Mouse (Mus musculus): ENCODE measurements at regions not wholly inside any gene's neighbourhood (a gene's known extent, or its start where the extent isn't known, plus 50 kb on each side); places are given as distances from the start of the nearest gene placed in this dataset.

- no peaks in the 10 kb centered on the region for H3K4me1 ChIP-seq (replicated peaks; ENCODE audit: control insufficient read depth, insufficient read depth, low read length)
- H3K4me2 ChIP-seq (replicated peaks; ENCODE audit: low read depth), result no peak overlapping the region
- 80% methylated on average over 2 of the region's 2 CpGs for WGBS
- no peaks in the 10 kb centered on the region for H3K27me3 ChIP-seq (replicated peaks; ENCODE audit: control insufficient read depth, insufficient read depth, low read length)
- H3K27ac ChIP-seq (ENCODE audit: low read depth, low read length), result no peak overlapping the region
- no peaks in the 10 kb centered on the region for H3K9me3 ChIP-seq (ENCODE audit: control insufficient read depth)
- ATAC-seq, result no peak
- no peak overlapping the region for H3K9ac ChIP-seq (ENCODE audit: low read depth, low read length)
- H3K4me3 ChIP-seq (ENCODE audit: low read depth, low read length), result no peak overlapping the region
- H3K36me3 ChIP-seq (ENCODE audit: control insufficient read depth, insufficient read depth), result no peaks in the 10 kb centered on the region
- no peak for TF ChIP-seq CTCF (IDR thresholded peaks at IDR 0.05; ENCODE audit: low read depth)
These were observed 96.1 kb upstream of the Snap25 start for GRCm38 (mm10) chr2:136617138-136617537.

GRCm38 (mm10) chr2:136618114-136618513, 95.1 kb upstream of the Snap25 start:
- H3K36me3 ChIP-seq (ENCODE audit: control insufficient read depth, insufficient read depth), result no peaks in the 10 kb centered on the region
- H3K4me2 ChIP-seq (replicated peaks; ENCODE audit: low read depth), result no peak overlapping the region
- ATAC-seq, result peak; percentile 54
- no peaks in the 10 kb centered on the region for H3K27me3 ChIP-seq (replicated peaks; ENCODE audit: control insufficient read depth, insufficient read depth, low read length)
- no peak for TF ChIP-seq CTCF (IDR thresholded peaks at IDR 0.05; ENCODE audit: low read depth)
- H3K4me1 ChIP-seq (replicated peaks; ENCODE audit: control insufficient read depth, insufficient read depth, low read length), result no peaks in the 10 kb centered on the region
- WGBS, result 27% methylated on average over 2 of the region's 2 CpGs
- no peak overlapping the region for H3K9ac ChIP-seq (ENCODE audit: low read depth, low read length)
- no peaks in the 10 kb centered on the region for H3K9me3 ChIP-seq (ENCODE audit: control insufficient read depth)
- H3K27ac ChIP-seq (ENCODE audit: low read depth, low read length), result no peak overlapping the region
- H3K4me3 ChIP-seq (ENCODE audit: low read depth, low read length), result no peak overlapping the region

GRCm38 (mm10) chr2:136620309-136620708, 92.9 kb upstream of the Snap25 start:
- Histone ChIP-seq H3K36me3 (ENCODE audit: control insufficient read depth, insufficient read depth) (no peaks in the 10 kb centered on the region), H3K4me2 (replicated peaks; ENCODE audit: low read depth) (no peak overlapping the region), H3K4me3 (ENCODE audit: low read depth, low read length) (no peak overlapping the region), H3K9ac (ENCODE audit: low read depth, low read length) (no peak overlapping the region), H3K4me1 (replicated peaks; ENCODE audit: control insufficient read depth, insufficient read depth, low read length) (no peaks in the 10 kb centered on the region), H3K27me3 (replicated peaks; ENCODE audit: control insufficient read depth, insufficient read depth, low read length) (no peaks in the 10 kb centered on the region), H3K27ac (ENCODE audit: low read depth, low read length) (no peak overlapping the region), H3K9me3 (ENCODE audit: control insufficient read depth) (no peaks in the 10 kb centered on the region)
- no peak for ATAC-seq
- WGBS, result 51% methylated on average over 4 of the region's 4 CpGs
- no peak for TF ChIP-seq CTCF (IDR thresholded peaks at IDR 0.05; ENCODE audit: low read depth)

- H3K36me3 ChIP-seq (ENCODE audit: control insufficient read depth, insufficient read depth), result no peaks in the 10 kb centered on the region
- WGBS, result 90% methylated on average over 4 of the region's 4 CpGs
- no peak for TF ChIP-seq CTCF (IDR thresholded peaks at IDR 0.05; ENCODE audit: low read depth)
- no peak for ATAC-seq
- no peaks in the 10 kb centered on the region for H3K4me1 ChIP-seq (replicated peaks; ENCODE audit: control insufficient read depth, insufficient read depth, low read length)
- no peaks in the 10 kb centered on the region for H3K27me3 ChIP-seq (replicated peaks; ENCODE audit: control insufficient read depth, insufficient read depth, low read length)
- H3K9me3 ChIP-seq (ENCODE audit: control insufficient read depth), result no peaks in the 10 kb centered on the region
- no peak overlapping the region for H3K27ac ChIP-seq (ENCODE audit: low read depth, low read length)
- H3K9ac ChIP-seq (ENCODE audit: low read depth, low read length), result no peak overlapping the region
- no peak overlapping the region for H3K4me2 ChIP-seq (replicated peaks; ENCODE audit: low read depth)
- H3K4me3 ChIP-seq (ENCODE audit: low read depth, low read length), result no peak overlapping the region
These were observed 92.3 kb upstream of the Snap25 start for GRCm38 (mm10) chr2:136620969-136621368.

- WGBS, result 56% methylated on average over 5 of the region's 5 CpGs
These were observed 89.3 kb upstream of the Snap25 start for GRCm38 (mm10) chr2:136623808-136624489.

GRCm38 (mm10) chr2:136624490-136624850, 88.8 kb upstream of the Snap25 start:
- ATAC-seq, result no peak
- Histone ChIP-seq H3K4me3 (ENCODE audit: low read depth, low read length) (no peak overlapping the region), H3K27me3 (replicated peaks; ENCODE audit: control insufficient read depth, insufficient read depth, low read length) (no peaks in the 10 kb centered on the region), H3K27ac (ENCODE audit: low read depth, low read length) (no peak overlapping the region), H3K9me3 (ENCODE audit: control insufficient read depth) (no peaks in the 10 kb centered on the region), H3K36me3 (ENCODE audit: control insufficient read depth, insufficient read depth) (no peaks in the 10 kb centered on the region), H3K9ac (ENCODE audit: low read depth, low read length) (no peak overlapping the region), H3K4me1 (replicated peaks; ENCODE audit: control insufficient read depth, insufficient read depth, low read length) (no peaks in the 10 kb centered on the region), H3K4me2 (replicated peaks; ENCODE audit: low read depth) (no peak overlapping the region)
- TF ChIP-seq CTCF (IDR thresholded peaks at IDR 0.05; ENCODE audit: low read depth), result no peak

More at GRCm38 (mm10) chr2:136623808-136624489, 89.3 kb upstream of the Snap25 start:
- H3K4me3 ChIP-seq (ENCODE audit: low read depth, low read length), result no peak overlapping the region
- no peaks in the 10 kb centered on the region for H3K9me3 ChIP-seq (ENCODE audit: control insufficient read depth)
- H3K9ac ChIP-seq (ENCODE audit: low read depth, low read length), result no peak overlapping the region
- no peak for ATAC-seq
- H3K4me1 ChIP-seq (replicated peaks; ENCODE audit: control insufficient read depth, insufficient read depth, low read length), result no peaks in the 10 kb centered on the region
- no peaks in the 10 kb centered on the region for H3K36me3 ChIP-seq (ENCODE audit: control insufficient read depth, insufficient read depth)
- H3K27me3 ChIP-seq (replicated peaks; ENCODE audit: control insufficient read depth, insufficient read depth, low read length), result no peaks in the 10 kb centered on the region
- no peak for TF ChIP-seq CTCF (IDR thresholded peaks at IDR 0.05; ENCODE audit: low read depth)
- no peak overlapping the region for H3K4me2 ChIP-seq (replicated peaks; ENCODE audit: low read depth)
- no peak overlapping the region for H3K27ac ChIP-seq (ENCODE audit: low read depth, low read length)

GRCm38 (mm10) chr2:136646917-136647316, 66.3 kb upstream of the Snap25 start:
- H3K4me3 ChIP-seq (ENCODE audit: low read depth, low read length), result no peak overlapping the region
- no peaks in the 10 kb centered on the region for H3K36me3 ChIP-seq (ENCODE audit: control insufficient read depth, insufficient read depth)
- H3K9me3 ChIP-seq (ENCODE audit: control insufficient read depth), result no peaks in the 10 kb centered on the region
- H3K27me3 ChIP-seq (replicated peaks; ENCODE audit: control insufficient read depth, insufficient read depth, low read length), result no peaks in the 10 kb centered on the region
- no peak for ATAC-seq
- H3K4me1 ChIP-seq (replicated peaks; ENCODE audit: control insufficient read depth, insufficient read depth, low read length), result no peaks in the 10 kb centered on the region
- H3K9ac ChIP-seq (ENCODE audit: low read depth, low read length), result no peak overlapping the region
- WGBS, result 81% methylated on average over 3 of the region's 3 CpGs
- H3K27ac ChIP-seq (ENCODE audit: low read depth, low read length), result no peak overlapping the region
- H3K4me2 ChIP-seq (replicated peaks; ENCODE audit: low read depth), result no peak overlapping the region
- no peak for TF ChIP-seq CTCF (IDR thresholded peaks at IDR 0.05; ENCODE audit: low read depth)

Data from intestine, postnatal 0 days (tissue).